Mouse (Mus musculus) limb, embryonic 12.5 days (tissue): ENCODE data around the gene Tln2. TPM values are rescaled to one million over a fixed set of nuclear protein-coding genes. Genes with fewer than 3 reads are reported as not detected.
A peak's percentile ranks its signal among the peaks of the same experiment; 100 is the strongest.

Experiments used
- ATAC-seq: fragments of 200-750 bp; cut with Nextera tagmentation; 2 replicates; pipeline ENCODE4 v1.8.0; 2017; ENCODE audit warnings: low read depth, moderate TSS enrichment; ENCODE audit not compliant: insufficient number of reproducible peaks, insufficient read depth, low FRiP score, low TSS enrichment
- H3K27ac ChIP-seq: fragments of 300-500 bp; sonication (generic); 2 replicates; pipeline ENCODE4 v1.5.1; 2016; ENCODE audit warnings: mild to moderate bottlenecking, moderate library complexity
- H3K27me3 ChIP-seq: fragments of 300-500 bp; sonication (generic); 2 replicates; pipeline ENCODE4 v1.6.1; 2016; ENCODE audit warnings: mild to moderate bottlenecking, moderate library complexity
- H3K36me3 ChIP-seq: fragments of 300-500 bp; sonication (generic); 2 replicates; pipeline ENCODE4 v1.6.1; 2016; ENCODE audit warnings: mild to moderate bottlenecking, moderate library complexity
- H3K4me1 ChIP-seq: fragments of 300-500 bp; sonication (generic); replicated peaks from 2 replicates; pipeline ENCODE4 v1.6.1; 2016
- H3K4me2 ChIP-seq: fragments of 300-500 bp; sonication (generic); 2 replicates; pipeline ENCODE4 v1.6.1; 2016; ENCODE audit warnings: mild to moderate bottlenecking, moderate library complexity
- H3K4me3 ChIP-seq: fragments of 300-500 bp; sonication (generic); replicated peaks from 2 replicates; pipeline ENCODE4 v1.5.1; 2016; ENCODE audit warnings: mild to moderate bottlenecking
- H3K9ac ChIP-seq: fragments of 300-500 bp; sonication (generic); replicated peaks from 2 replicates; pipeline ENCODE4 v1.6.1; 2016; ENCODE audit warnings: mild to moderate bottlenecking, moderate library complexity
- H3K9me3 ChIP-seq: fragments of 300-500 bp; sonication (generic); 2 replicates; pipeline ENCODE4 v1.6.1; 2016; ENCODE audit warnings: mild to moderate bottlenecking, moderate library complexity
- WGBS: fragments of 180-500 bp; shearing (Covaris S2); methylation state at CpG from one replicate; pipeline ENCODE4 v1.1.7; 2016; 5-methylcytosine and 5-hydroxymethylcytosine counted together
- polyA plus RNA-seq: library from polyadenylated mRNA; unstranded; fragments of >200 nt; fragmentation: Nextera tagmentation; extraction: Ambion mirVana; gene quantifications from 2 replicates; pipeline ENCODE4 v1.2.1, GENCODE M21; 2016

Tln2 gene
- polyA plus RNA-seq, 1 experiment from 2014 or later: 37.3 TPM

- no peak overlapping the region for H3K9ac ChIP-seq
- 87% methylated on average over 3 of the region's 3 CpGs for WGBS
Measured at GRCm38 (mm10) chr9:67545794-67546193, 13.7 kb downstream of the Tln2 start.

GRCm38 (mm10) chr9:67544783-67545182 is 14.7 kb downstream of the Tln2 start:
- no peak overlapping the region for H3K4me3 ChIP-seq
- 76% methylated on average over 7 of the region's 7 CpGs for WGBS
- H3K9ac ChIP-seq: no peak overlapping the region
- peaks cover 34% of the 10 kb centered on the region for H3K4me1 ChIP-seq
- no peak overlapping the region for H3K4me2 ChIP-seq
- no peaks in the 10 kb centered on the region for H3K27me3 ChIP-seq
- H3K36me3 ChIP-seq: no peaks in the 10 kb centered on the region
- no peaks in the 10 kb centered on the region for H3K9me3 ChIP-seq
- H3K27ac ChIP-seq: no peak overlapping the region
- ATAC-seq: no peak

More at GRCm38 (mm10) chr9:67545794-67546193, 13.7 kb downstream of the Tln2 start:
- H3K27me3 ChIP-seq: no peaks in the 10 kb centered on the region
- peaks cover 28% of the 10 kb centered on the region for H3K4me1 ChIP-seq
- no peak overlapping the region for H3K4me2 ChIP-seq
- H3K4me3 ChIP-seq: no peak overlapping the region
- no peaks in the 10 kb centered on the region for H3K9me3 ChIP-seq
- no peak for ATAC-seq
- H3K36me3 ChIP-seq: no peaks in the 10 kb centered on the region
- H3K27ac ChIP-seq: no peak overlapping the region

DNA sequence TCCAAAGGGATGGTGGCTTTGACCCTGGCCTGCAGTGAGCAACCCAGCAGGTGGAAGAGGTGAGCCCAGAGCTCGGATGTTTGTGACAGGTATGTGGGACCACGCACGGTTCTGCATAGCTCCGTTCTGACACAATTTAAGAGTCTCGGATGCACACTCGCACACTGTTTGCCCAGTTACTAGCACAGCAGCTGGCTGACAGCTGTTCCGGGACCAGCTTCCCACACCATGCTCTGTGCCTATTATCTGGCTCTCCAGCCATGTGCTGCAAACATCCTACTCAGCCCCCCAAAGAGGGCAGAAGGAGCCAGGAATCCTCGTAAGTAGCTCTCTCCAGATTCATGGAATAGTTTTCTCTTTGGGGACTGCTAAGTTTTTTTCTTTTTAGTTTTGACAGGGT is 17.6 kb downstream of the Tln2 start:
- Histone ChIP-seq H3K4me1 (peaks cover 26% of the 10 kb centered on the region), H3K36me3 (no peaks in the 10 kb centered on the region), H3K4me3 (no peak overlapping the region), H3K27ac (0 out of 2 replicates have a peak overlapping the region, but pooled peaks have one; percentile 42), H3K27me3 (no peaks in the 10 kb centered on the region), H3K9me3 (no peaks in the 10 kb centered on the region), H3K9ac (no peak overlapping the region), H3K4me2 (no peak overlapping the region)
- 65% methylated on average over 8 of the region's 8 CpGs for WGBS
- peak; percentile 37; the same call in 1 of the 2 replicates for ATAC-seq

- no peak overlapping the region for H3K4me3 ChIP-seq
- 65% methylated on average over 17 of the region's 17 CpGs for WGBS
- H3K4me1 ChIP-seq: peaks cover 26% of the 10 kb centered on the region
- no peaks in the 10 kb centered on the region for H3K9me3 ChIP-seq
- H3K4me2 ChIP-seq: no peak overlapping the region
- H3K9ac ChIP-seq: no peak overlapping the region
- no peaks in the 10 kb centered on the region for H3K27me3 ChIP-seq
- H3K27ac ChIP-seq: no peak overlapping the region
- no peaks in the 10 kb centered on the region for H3K36me3 ChIP-seq
- ATAC-seq: no peak
Measured at GRCm38 (mm10) chr9:67539776-67540706, 19.5 kb downstream of the Tln2 start.

DNA sequence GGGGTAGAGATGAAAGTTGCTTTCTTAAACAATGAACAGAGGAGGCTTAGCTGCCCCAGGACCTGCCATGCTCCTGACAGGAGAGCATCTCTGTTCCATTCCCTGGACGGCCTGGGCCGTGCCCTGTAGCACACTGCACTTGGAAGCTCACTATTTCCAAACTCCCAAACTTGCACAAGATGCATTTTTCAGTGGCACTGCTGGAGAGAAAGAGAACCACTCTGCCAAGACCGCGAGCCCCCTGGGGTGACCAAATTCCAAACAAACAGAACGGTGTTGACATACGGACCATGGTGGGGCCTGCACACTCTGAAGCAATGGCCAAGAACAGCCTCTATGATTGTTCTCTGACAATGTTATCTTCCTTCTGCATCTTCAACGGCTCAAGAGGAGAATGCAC is 25.1 kb downstream of the Tln2 start:
- H3K4me2 ChIP-seq: no peak overlapping the region
- H3K9me3 ChIP-seq: no peaks in the 10 kb centered on the region
- H3K27ac ChIP-seq: no peak overlapping the region
- 83% methylated on average over 7 of the region's 7 CpGs for WGBS
- no peak overlapping the region for H3K9ac ChIP-seq
- ATAC-seq: no peak
- peaks cover 10% of the 10 kb centered on the region for H3K4me1 ChIP-seq
- no peak overlapping the region for H3K4me3 ChIP-seq
- no peaks in the 10 kb centered on the region for H3K27me3 ChIP-seq
- H3K36me3 ChIP-seq: no peaks in the 10 kb centered on the region

DNA sequence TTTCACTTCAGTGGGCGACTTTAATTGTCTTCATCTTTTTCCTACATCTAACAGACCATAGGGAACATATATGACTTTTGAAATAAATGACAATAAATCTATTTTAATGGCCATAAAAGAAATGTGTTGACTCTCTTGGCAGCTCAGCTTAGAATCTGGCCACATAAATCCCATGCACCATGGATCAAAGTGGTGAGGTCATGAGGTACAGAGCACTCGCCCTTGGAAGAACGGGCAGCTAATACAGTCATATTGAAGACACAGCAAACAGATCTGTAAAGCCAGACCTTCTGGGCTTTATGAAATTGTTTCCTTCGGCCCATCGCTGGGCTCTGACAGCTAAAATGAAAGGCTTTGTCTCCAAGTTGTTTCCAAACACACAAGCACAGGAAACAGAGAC is 26.2 kb downstream of the Tln2 start:
- ATAC-seq: no peak
- Histone ChIP-seq H3K27me3 (no peaks in the 10 kb centered on the region), H3K27ac (no peak overlapping the region), H3K36me3 (no peaks in the 10 kb centered on the region), H3K4me2 (no peak overlapping the region), H3K9me3 (no peaks in the 10 kb centered on the region), H3K4me1 (peaks cover 10% of the 10 kb centered on the region; the same call in 1 of the 2 replicates), H3K4me3 (no peak overlapping the region), H3K9ac (no peak overlapping the region)
- WGBS: 76% methylated on average over 5 of the region's 5 CpGs

- H3K36me3 ChIP-seq: no peaks in the 10 kb centered on the region
- ATAC-seq: no peak
- H3K4me2 ChIP-seq: no peak overlapping the region
- H3K9ac ChIP-seq: no peak overlapping the region
- H3K4me1 ChIP-seq: peaks cover 10% of the 10 kb centered on the region; the same call in 1 of the 2 replicates
- H3K9me3 ChIP-seq: no peaks in the 10 kb centered on the region
- H3K27ac ChIP-seq: no peak overlapping the region
- no peak overlapping the region for H3K4me3 ChIP-seq
- WGBS: 70% methylated on average over 1 of the region's 1 CpGs
- H3K27me3 ChIP-seq: no peaks in the 10 kb centered on the region
Measured at GRCm38 (mm10) chr9:67532631-67533030, 26.9 kb downstream of the Tln2 start.

- WGBS: 69% methylated on average over 5 of the region's 5 CpGs
- no peak for ATAC-seq
- Histone ChIP-seq H3K4me1 (peaks cover 10% of the 10 kb centered on the region; the same call in 1 of the 2 replicates), H3K9me3 (no peaks in the 10 kb centered on the region), H3K4me2 (no peak overlapping the region), H3K36me3 (no peaks in the 10 kb centered on the region), H3K27ac (peak overlapping the region; percentile 32; the same call in 1 of the 2 replicates), H3K27me3 (no peaks in the 10 kb centered on the region), H3K4me3 (no peak overlapping the region), H3K9ac (no peak overlapping the region)
Measured at GRCm38 (mm10) chr9:67529600-67529999, 29.9 kb downstream of the Tln2 start.

DNA sequence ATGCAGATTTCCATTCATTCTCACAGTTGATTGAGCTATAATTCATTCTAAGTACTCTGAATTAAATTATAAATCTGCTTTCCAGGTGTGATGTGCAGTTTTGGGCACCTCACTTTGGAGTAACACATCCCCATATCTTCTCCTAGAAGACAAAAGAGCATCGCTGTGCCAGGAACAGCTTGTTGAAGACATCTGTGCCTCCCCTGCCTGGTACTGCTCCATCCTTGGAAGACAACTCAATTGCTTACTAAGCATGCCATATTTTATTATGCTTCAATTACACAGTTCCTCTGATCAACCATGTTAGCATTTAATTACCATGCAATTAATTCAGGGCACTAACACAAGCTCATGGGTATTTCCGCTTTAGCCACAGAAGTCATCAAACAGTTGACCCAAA is 31.8 kb downstream of the Tln2 start:
- 94% methylated on average over 2 of the region's 2 CpGs for WGBS
- Histone ChIP-seq H3K9me3 (no peaks in the 10 kb centered on the region), H3K9ac (no peak overlapping the region), H3K36me3 (no peaks in the 10 kb centered on the region), H3K4me3 (no peak overlapping the region), H3K4me2 (no peak overlapping the region), H3K4me1 (peaks cover 11% of the 10 kb centered on the region; the same call in 1 of the 2 replicates), H3K27ac (no peak overlapping the region), H3K27me3 (no peaks in the 10 kb centered on the region)
- ATAC-seq: no peak

DNA sequence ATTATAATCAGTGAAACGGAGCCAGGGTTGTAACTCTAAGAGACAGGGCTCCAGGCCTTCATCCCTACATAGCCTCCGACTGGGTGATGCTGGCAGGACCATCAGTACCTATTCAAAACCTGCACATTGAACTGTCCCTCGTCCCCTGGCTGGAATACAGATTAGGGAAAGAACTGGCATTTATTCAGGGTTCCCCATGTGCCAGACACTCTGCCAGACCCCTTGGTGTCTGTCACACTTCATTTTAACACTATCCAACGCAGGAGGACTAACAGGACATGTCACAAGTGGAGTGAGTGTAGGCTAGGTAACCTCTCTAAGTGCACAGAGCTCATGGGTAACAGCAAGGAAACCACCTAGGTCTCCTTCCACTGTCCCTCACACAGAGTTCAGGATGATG is 37.8 kb downstream of the Tln2 start:
- H3K4me2 ChIP-seq: no peak overlapping the region
- H3K4me1 ChIP-seq: peaks cover 12% of the 10 kb centered on the region
- H3K9ac ChIP-seq: no peak overlapping the region
- WGBS: 66% methylated on average over 4 of the region's 4 CpGs
- H3K27me3 ChIP-seq: no peaks in the 10 kb centered on the region
- no peak overlapping the region for H3K27ac ChIP-seq
- no peak for ATAC-seq
- H3K9me3 ChIP-seq: no peaks in the 10 kb centered on the region
- H3K4me3 ChIP-seq: no peak overlapping the region
- no peaks in the 10 kb centered on the region for H3K36me3 ChIP-seq

GRCm38 (mm10) chr9:67509510-67509909 is 50.0 kb downstream of the Tln2 start:
- Histone ChIP-seq H3K27me3 (no peaks in the 10 kb centered on the region), H3K4me2 (no peak overlapping the region), H3K9ac (no peak overlapping the region), H3K4me3 (no peak overlapping the region), H3K9me3 (peaks cover 7% of the 10 kb centered on the region; the same call in 1 of the 2 replicates), H3K27ac (no peak overlapping the region), H3K4me1 (0 out of 2 replicates have a peak, but pooled peaks cover 4% of the 10 kb centered on the region), H3K36me3 (no peaks in the 10 kb centered on the region)
- 41% methylated on average over 3 of the region's 3 CpGs for WGBS
- ATAC-seq: no peak
